Comparison of ENCODE assay signal across 9 mouse cellular contexts in the genomic region with DNA sequence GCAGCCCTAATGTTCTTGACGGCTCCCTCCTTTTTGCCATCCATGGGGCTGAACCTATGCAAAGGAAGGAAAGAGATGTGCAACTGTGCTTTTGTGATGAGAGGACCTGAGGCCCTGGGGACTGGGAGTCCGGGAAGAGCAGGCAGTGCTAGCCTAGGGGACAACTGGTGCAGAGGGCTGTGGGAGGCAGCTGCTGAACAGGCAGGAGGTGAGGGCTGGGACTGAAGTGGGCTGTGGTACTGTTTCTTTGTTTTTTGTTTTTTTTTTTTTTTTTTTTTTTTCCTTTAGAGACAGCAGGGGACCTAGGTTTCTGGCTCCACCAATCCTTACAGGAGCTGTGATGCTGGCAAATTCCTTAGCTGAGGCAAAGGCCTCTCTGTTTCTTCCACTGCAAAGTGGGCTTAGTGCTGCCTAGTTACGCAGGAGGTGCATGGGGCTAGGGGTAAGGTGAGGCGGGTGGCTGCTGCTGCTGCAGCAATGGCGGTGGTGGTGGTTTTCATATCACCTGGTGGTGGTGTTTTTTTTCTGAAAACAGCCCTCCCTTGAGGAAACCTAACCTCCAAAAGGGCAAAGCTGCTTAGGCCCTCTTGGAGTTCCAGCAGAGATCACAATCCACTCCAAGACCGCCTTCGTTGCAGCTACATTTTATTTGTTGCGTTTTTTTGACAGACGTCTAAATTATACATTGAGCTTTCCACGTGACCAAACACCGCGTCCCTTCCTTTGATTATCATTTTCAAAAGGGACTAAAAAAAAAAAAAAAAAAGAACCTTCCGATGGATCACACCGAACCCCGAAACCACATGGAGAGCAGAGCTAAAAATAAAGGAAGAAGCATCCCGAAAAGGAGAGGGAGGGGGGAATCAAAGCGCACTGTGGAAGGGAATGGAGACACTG. TPM values are rescaled to one million over a fixed set of nuclear protein-coding genes. Genes with fewer than 3 reads are reported as not detected.
DNase-seq lines count a peak whose midpoint lies in the region; ATAC-seq and TF ChIP-seq lines count a peak whose summit lies in the region.
"Had no signal": no experiment of that assay in that cellular context is flagged by ENCODE, and none has a peak within 500 bp of the region (broad histone marks: within the 10 kb centered on the region; RNA-seq: fewer than 3 reads in every experiment).

No protein-coding gene starts in this region.

- WGBS in heart, embryonic 13.5 days: 21% methylated on average over 17 of the region's 17 CpGs
- 7% methylated on average over 17 of the region's 17 CpGs for WGBS in midbrain, embryonic 14.5 days

- H3K27me3 ChIP-seq in heart, embryonic 13.5 days (replicated peaks): no peaks in the 10 kb centered on the region
- H3K27me3 ChIP-seq in midbrain, embryonic 14.5 days (ENCODE audit: control insufficient read depth, insufficient read depth, low read length): no peaks in the 10 kb centered on the region
- H3K27me3 ChIP-seq: Patski had no signal

- peaks cover 98% of the 10 kb centered on the region for H3K4me1 ChIP-seq in heart, embryonic 13.5 days
- peaks cover 11% of the 10 kb centered on the region for H3K4me1 ChIP-seq in cortical plate, adult 2 months (ENCODE audit: control insufficient read depth, insufficient read depth, low read length)
- peaks cover 94% of the 10 kb centered on the region for H3K4me1 ChIP-seq in midbrain, embryonic 14.5 days (ENCODE audit: control insufficient read depth, insufficient read depth, low read length)

- H3K36me3 ChIP-seq in heart, embryonic 13.5 days: no peaks in the 10 kb centered on the region
- no peaks in the 10 kb centered on the region for H3K36me3 ChIP-seq in midbrain, embryonic 14.5 days (ENCODE audit: control insufficient read depth, insufficient read depth, low read length)

- peak overlapping the region; percentile 73 for H3K4me2 ChIP-seq in heart, embryonic 13.5 days
- peak overlapping the region; percentile 54 for H3K4me2 ChIP-seq in midbrain, embryonic 14.5 days (ENCODE audit: low read length)

- intact Hi-C loops in heart, postnatal 14 days (cut with DNase I): loop anchor here (2.0 kb wide), 1 partner anchor 35 kb away; no protein-coding TSS in a partner anchor

- peak overlapping the region; percentile 44 for H3K4me3 ChIP-seq in heart, embryonic 13.5 days
- H3K4me3 ChIP-seq in cortical plate, adult 2 months (ENCODE audit: insufficient read depth, low read length): peak overlapping the region; percentile 8; the same call in 1 of the 2 replicates
- peak overlapping the region; percentile 19; the same call in 1 of the 2 replicates for H3K4me3 ChIP-seq in midbrain, embryonic 14.5 days (replicated peaks; ENCODE audit: low read depth, low read length)

- no peaks in the 10 kb centered on the region for H3K9me3 ChIP-seq in heart, embryonic 13.5 days
- H3K9me3 ChIP-seq in midbrain, embryonic 14.5 days (ENCODE audit: control insufficient read depth, low read length): no peaks in the 10 kb centered on the region

- no peak for DNase-seq in heart, postnatal 14 days
- peak; percentile 7 for DNase-seq in induced T-regulatory cell, adult 2 months (ENCODE audit: low read depth)
- peak; percentile 55 for DNase-seq in midbrain, embryonic 14.5 days
- no peak for DNase-seq in frontal cortex, postnatal 36 days (ENCODE audit: low spot score in 2 of 2)
- DNase-seq in adrenal gland, postnatal 14 days: no peak

- no peak for ATAC-seq in heart, embryonic 13.5 days (ENCODE audit: extremely low read depth, insufficient number of reproducible peaks, low FRiP score, low TSS enrichment)
- no peak for ATAC-seq in midbrain, embryonic 14.5 days (ENCODE audit: low FRiP score, low TSS enrichment)
- ATAC-seq in inflammation-experienced regulatory T-cells, adult 6 months: no peak
- ATAC-seq: Patski had no signal

- TF ChIP-seq POLR2A in cortical plate, adult 2 months (IDR thresholded peaks at IDR 0.05; ENCODE audit: extremely low read depth, insufficient read depth, low read length): no peak

- H3K9ac ChIP-seq in heart, embryonic 13.5 days: peak overlapping the region; percentile 64
- H3K9ac ChIP-seq in midbrain, embryonic 14.5 days (replicated peaks; ENCODE audit: low read length): peak overlapping the region; percentile 44

- peak overlapping the region; percentile 99 for H3K27ac ChIP-seq in heart, embryonic 13.5 days (replicated peaks)
- peak overlapping the region; percentile 24; the same call in 1 of the 2 replicates for H3K27ac ChIP-seq in cortical plate, adult 2 months (ENCODE audit: insufficient read depth, low read length)
- H3K27ac ChIP-seq in midbrain, embryonic 14.5 days (replicated peaks; ENCODE audit: low read depth, low read length): peak overlapping the region; percentile 91

- TF ChIP-seq CTCF in cortical plate, adult 2 months (IDR thresholded peaks at IDR 0.05; ENCODE audit: extremely low read depth, insufficient read depth, low read length): no peak

RNA-seq across cellular contexts. Expression of a gene that starts 26.4 kb away (rescaled TPM):
- 13.2 and 13.9 TPM in 2 replicates for polyA plus RNA-seq in heart, embryonic 13.5 days (2015; fragmentation: Nextera tagmentation; extraction: Ambion mirVana)
- total RNA-seq in heart, postnatal 14 days (2021): 10 to 100 TPM; 47.6 to 50.0 TPM
- polyA plus RNA-seq in cortical plate, adult 2 months (2012; rRNA removed): 44.7 and 47.1 TPM in 2 replicates
- 36.5 and 38.5 TPM in 2 replicates for polyA plus RNA-seq in midbrain, embryonic 14.5 days (2014; fragmentation: Nextera tagmentation; extraction: Ambion mirVana)
- 39.3 and 44.9 TPM in 2 replicates for total RNA-seq in adrenal gland, postnatal 14 days (2021)
- 10 to 100 TPM; 24.1 to 26.3 (median 25.9) TPM for polyA plus RNA-seq in inflammation-experienced regulatory T-cells, adult 6 months (2017; shearing (Covaris generic))

RNA-seq across cellular contexts. Expression of a gene that starts 45.1 kb away (rescaled TPM):
- 82.1 and 97.1 TPM in 2 replicates for polyA plus RNA-seq in heart, embryonic 13.5 days (2015; fragmentation: Nextera tagmentation; extraction: Ambion mirVana)
- total RNA-seq in heart, postnatal 14 days (2021): 10 to 100 TPM; 29.7 to 30.0 TPM
- 213 and 216 TPM in 2 replicates for polyA plus RNA-seq in cortical plate, adult 2 months (2012; rRNA removed)
- 134 and 200 TPM in 2 replicates for polyA plus RNA-seq in midbrain, embryonic 14.5 days (2014; fragmentation: Nextera tagmentation; extraction: Ambion mirVana)
- total RNA-seq in adrenal gland, postnatal 14 days (2021): 57.0 and 60.7 TPM in 2 replicates
- 10 to 100 TPM; 25.9 to 27.1 (median 26.8) TPM for polyA plus RNA-seq in inflammation-experienced regulatory T-cells, adult 6 months (2017; shearing (Covaris generic))

RNA-seq across cellular contexts. Expression of a gene that starts 45.3 kb away (rescaled TPM):
- 8.1 and 9.1 TPM in 2 replicates for polyA plus RNA-seq in heart, embryonic 13.5 days (2015; fragmentation: Nextera tagmentation; extraction: Ambion mirVana)
- total RNA-seq in heart, postnatal 14 days (2021): 1 to 10 TPM; 4.1 to 5.3 TPM
- polyA plus RNA-seq in cortical plate, adult 2 months (2012; rRNA removed): 5.1 and 5.5 TPM in 2 replicates
- polyA plus RNA-seq in midbrain, embryonic 14.5 days (2014; fragmentation: Nextera tagmentation; extraction: Ambion mirVana): 7.3 and 10.2 TPM in 2 replicates
- total RNA-seq in adrenal gland, postnatal 14 days (2021): 11.5 and 12.7 TPM in 2 replicates
- polyA plus RNA-seq in inflammation-experienced regulatory T-cells, adult 6 months (2017; shearing (Covaris generic)): 1 to 10 TPM; 3.8 to 9.2 (median 8.7) TPM

Comparison
In these comparisons a context has a peak if more than half of its experiments do, and no peak if none do; other contexts are left out.
1. H3K27ac ChIP-seq: peak in every context shown above with its lines; median percentile 99 in heart, embryonic 13.5 days; 91 in midbrain, embryonic 14.5 days; 24 in cortical plate, adult 2 months.
2. DNase-seq: peak in induced T-regulatory cell, adult 2 months (single experiment) and midbrain, embryonic 14.5 days (single experiment); none in heart, postnatal 14 days (0 of 2), frontal cortex, postnatal 36 days (0 of 2) and adrenal gland, postnatal 14 days (single experiment).
3. Peak in every context shown above with its lines, with median percentiles within 50 percentile points of each other: H3K4me3 ChIP-seq.